Mouse (Mus musculus) MEL (cell line): ENCODE data around the gene Gm3776. TPM values are rescaled to one million over a fixed set of nuclear protein-coding genes. Genes with fewer than 3 reads are reported as not detected.

Source experiments
- DNase-seq: peaks from one replicate; pipeline ENCODE4 v3.0.0; 2011; ENCODE audit warnings: low read depth, low spot score
- H3K27ac ChIP-seq: 2 replicates; pipeline ENCODE4 v1.5.1; 2012; ENCODE audit warnings: low read depth, mild to moderate bottlenecking, control low read depth, low read length, moderate library complexity; ENCODE audit not compliant: control insufficient read depth
- H3K27me3 ChIP-seq, 2 experiments: fragments of 150-350 bp in 1 of 2; sonication (generic) in 1 of 2; 2 replicates each; pipeline ENCODE4 v1.6.1; 2012; ENCODE audit warnings: low read length in 2 of 2, mild to moderate bottlenecking in 2 of 2, improper control_type of control experiment in 1 of 2, moderate library complexity in 1 of 2; ENCODE audit not compliant: insufficient read depth in 2 of 2, control insufficient read depth in 1 of 2
- H3K36me3 ChIP-seq, 2 experiments: 2 replicates each; pipeline ENCODE4 v1.6.1; 2012 to 2014; ENCODE audit warnings: low read length in 2 of 2, improper control_type of control experiment in 1 of 2, inconsistent platforms in 1 of 2, mild to moderate bottlenecking in 1 of 2; ENCODE audit not compliant: insufficient read depth in 2 of 2, control insufficient read depth in 1 of 2
- H3K4me1 ChIP-seq, 2 experiments: fragments of 150-350 bp in 1 of 2; sonication (generic) in 1 of 2; 2 replicates each; pipeline ENCODE4 v1.6.1; 2012; ENCODE audit warnings: low read length in 2 of 2, improper control_type of control experiment in 1 of 2, mild to moderate bottlenecking in 1 of 2; ENCODE audit not compliant: insufficient read depth in 2 of 2, control insufficient read depth in 1 of 2
- H3K4me3 ChIP-seq, 2 experiments: fragments of 150-350 bp in 1 of 2; sonication (generic) in 1 of 2; 2 replicates each; pipeline ENCODE4 v1.5.1; 2012; ENCODE audit warnings: low read depth in 2 of 2, low read length in 2 of 2, mild to moderate bottlenecking in 2 of 2, moderate library complexity in 2 of 2, control low read depth in 1 of 2, improper control_type of control experiment in 1 of 2; ENCODE audit not compliant: control insufficient read depth in 1 of 2, insufficient read depth in 1 of 2
- H3K79me2 ChIP-seq: 2 replicates; pipeline ENCODE4 v1.6.1; 2012; ENCODE audit warnings: mild to moderate bottlenecking, low read length, moderate library complexity; ENCODE audit not compliant: control insufficient read depth, poor library complexity, insufficient read depth
- H3K9ac ChIP-seq: 2 replicates; pipeline ENCODE4 v1.6.1; 2012; ENCODE audit warnings: low read depth, mild to moderate bottlenecking, control low read depth, low read length, moderate library complexity; ENCODE audit not compliant: control insufficient read depth, poor library complexity, severe bottlenecking
- H3K9me3 ChIP-seq: fragments of 150-350 bp; sonication (generic); replicated peaks from 2 replicates; pipeline ENCODE4 v1.6.1; 2012; ENCODE audit warnings: mild to moderate bottlenecking, low read length, improper control_type of control experiment, moderate library complexity; ENCODE audit not compliant: insufficient read depth
- CTCF ChIP-seq, 3 experiments: IDR thresholded peaks in 2 of 3; conservative IDR thresholded peaks in 1 of 3; 2 replicates each; pipeline ENCODE4 v1.5.1; 2011 to 2012; ENCODE audit warnings: low read length in 3 of 3, low read depth in 2 of 3, mild to moderate bottlenecking in 2 of 3, improper control_type of control experiment in 1 of 3, inconsistent platforms in 1 of 3, mixed read lengths in 1 of 3, moderate library complexity in 1 of 3; ENCODE audit not compliant: control insufficient read depth in 1 of 3, insufficient read depth in 1 of 3, poor library complexity in 1 of 3, severe bottlenecking in 1 of 3
- POLR2AphosphoS2 ChIP-seq: IDR thresholded peaks from 2 replicates; pipeline ENCODE4 v1.6.1; 2011; ENCODE audit warnings: low read length, improper control_type of control experiment
- polyA plus RNA-seq, 2 experiments: library from polyadenylated mRNA; stranded (reverse) in 1 of 2; unstranded in 1 of 2; fragments of >175 nt in 1 of 2; fragments of >200 nt in 1 of 2; gene quantifications; 2 replicates each; pipeline versions ENCODE4 v1.2.1 to v1.2.4; 2012; ENCODE audit warnings: low replicate concordance in 2 of 2, low read depth in 1 of 2; ENCODE audit not compliant: insufficient read length in 2 of 2, insufficient read depth in 1 of 2, missing spikeins in 1 of 2
- total RNA-seq: library from RNA; depleted of rRNA; stranded (reverse); fragments of 300-350 nt; gene quantifications from 2 replicates; pipeline ENCODE4 v1.2.3, GENCODE M21; 2012; rRNA removed

Gm3776 gene
- total and polyA plus RNA-seq, 3 experiments: not detected

- H3K9me3 ChIP-seq: no peaks in the 10 kb centered on the region
Measured at GRCm38 (mm10) chr9:78314696-78315095, 57.8 kb downstream of the Gm3776 start, which contains the start of gene Omt2a. Omt2a (minus strand) TSS chr9:78314796.

More at GRCm38 (mm10) chr9:78314696-78315095, 57.8 kb downstream of the Gm3776 start, which contains the start of gene Omt2a:
- H3K27me3 ChIP-seq: no peaks in the 10 kb centered on the region
- no peak within 1 kb of the TSS for H3K9ac ChIP-seq
- no peaks in the 10 kb centered on the region for H3K36me3 ChIP-seq
- no peaks in the 10 kb centered on the region for H3K4me1 ChIP-seq
- no peak for TF ChIP-seq POLR2AphosphoS2
- TF ChIP-seq CTCF (IDR thresholded peaks at IDR 0.05 in 2 of 3, conservative IDR thresholded peaks at IDR 0.05 in 1 of 3; ENCODE audit: control insufficient read depth in 1 of 3, insufficient read depth in 1 of 3, low read depth in 2 of 3, low read length in 3 of 3, poor library complexity in 1 of 3, severe bottlenecking in 1 of 3): no peak
- no peaks in the 10 kb centered on the region for H3K79me2 ChIP-seq
- H3K4me3 ChIP-seq: no peak within 1 kb of the TSS
- DNase-seq: no peak
- H3K27ac ChIP-seq: no peak within 1 kb of the TSS

Other genes starting within 250 kb of the Gm3776 start
- gene Gcm1, start 205.2 kb upstream of the Gm3776 start, total RNA-seq: not detected in 2 replicates
- not detected for gene Gcm1, start 205.2 kb upstream of the Gm3776 start, polyA plus RNA-seq
- gene Fbxo9, start 148.1 kb upstream of the Gm3776 start, total RNA-seq: 47.0 and 56.0 TPM in 2 replicates
- 100 to 1,000 TPM in 1 of 2 experiments, 10 to 100 TPM in 1; 47.0 to 402 TPM for gene Fbxo9, start 148.1 kb upstream of the Gm3776 start, polyA plus RNA-seq
- gene Ick, start 147.9 kb upstream of the Gm3776 start, total RNA-seq: 6.1 and 6.5 TPM in 2 replicates
- 10 to 100 TPM in 1 of 2 experiments, not detected in 1; 16.1 TPM for gene Ick, start 147.9 kb upstream of the Gm3776 start, polyA plus RNA-seq
- gene Gsta4, start 74.4 kb upstream of the Gm3776 start, total RNA-seq: 5.0 and 6.4 TPM in 2 replicates
- 1 to 10 TPM in 1 of 2 experiments, not detected in 1; 9.8 TPM for gene Gsta4, start 74.4 kb upstream of the Gm3776 start, polyA plus RNA-seq
- not detected in 2 replicates for gene Gsta1, start 26.5 kb upstream of the Gm3776 start, total RNA-seq
- not detected for gene Gsta1, start 26.5 kb upstream of the Gm3776 start, polyA plus RNA-seq
- not detected in 2 replicates for gene Gm10639, start 32.8 kb downstream of the Gm3776 start, total RNA-seq
- not detected for gene Gm10639, start 32.8 kb downstream of the Gm3776 start, polyA plus RNA-seq
- gene Omt2a, start 57.7 kb downstream of the Gm3776 start, total RNA-seq: not detected in 2 replicates
- not detected for gene Omt2a, start 57.7 kb downstream of the Gm3776 start, polyA plus RNA-seq
- gene Omt2b, start 70.5 kb downstream of the Gm3776 start, total RNA-seq: not detected in 2 replicates
- not detected for gene Omt2b, start 70.5 kb downstream of the Gm3776 start, polyA plus RNA-seq
- not detected in 2 replicates for gene Gsta2, start 98.7 kb downstream of the Gm3776 start, total RNA-seq
- gene Gsta2, start 98.7 kb downstream of the Gm3776 start, polyA plus RNA-seq: not detected
- not detected in 2 replicates for gene Dppa5a, start 111.0 kb downstream of the Gm3776 start, total RNA-seq
- gene Dppa5a, start 111.0 kb downstream of the Gm3776 start, polyA plus RNA-seq: under 1 TPM in 1 of 2 experiments, not detected in 1; 0.19 TPM
- gene Ooep, start 121.6 kb downstream of the Gm3776 start, total RNA-seq: not detected in 2 replicates
- gene Ooep, start 121.6 kb downstream of the Gm3776 start, polyA plus RNA-seq: not detected
- 4.7 and 5.5 TPM in 2 replicates for gene Ddx43, start 138.6 kb downstream of the Gm3776 start, total RNA-seq
- gene Ddx43, start 138.6 kb downstream of the Gm3776 start, polyA plus RNA-seq: 1 to 10 TPM in 1 of 2 experiments, not detected in 1; 7.2 TPM
- gene Cgas, start 186.1 kb downstream of the Gm3776 start, total RNA-seq: 12.9 and 19.0 TPM in 2 replicates
- 10 to 100 TPM in 1 of 2 experiments, not detected in 1; 20.9 TPM for gene Cgas, start 186.1 kb downstream of the Gm3776 start, polyA plus RNA-seq
- gene Mto1, start 191.1 kb downstream of the Gm3776 start, total RNA-seq: 28.7 and 32.3 TPM in 2 replicates
- gene Mto1, start 191.1 kb downstream of the Gm3776 start, polyA plus RNA-seq: 10 to 100 TPM in 1 of 2 experiments, not detected in 1; 27.7 TPM
- 1.0 and 1.8 TPM in 2 replicates for gene Gm17324, start 191.7 kb downstream of the Gm3776 start, total RNA-seq
- gene Gm17324, start 191.7 kb downstream of the Gm3776 start, polyA plus RNA-seq: under 1 TPM in 1 of 2 experiments, not detected in 1; 0.36 TPM
- gene Eef1a1, start 232.0 kb downstream of the Gm3776 start, total RNA-seq: 11,891 and 13,182 TPM in 2 replicates
- gene Eef1a1, start 232.0 kb downstream of the Gm3776 start, polyA plus RNA-seq: over 10,000 TPM; 11,701 to 60,504 TPM